Mouse (Mus musculus): Measurements from ENCODE around the gene Zfp954.

DNA sequence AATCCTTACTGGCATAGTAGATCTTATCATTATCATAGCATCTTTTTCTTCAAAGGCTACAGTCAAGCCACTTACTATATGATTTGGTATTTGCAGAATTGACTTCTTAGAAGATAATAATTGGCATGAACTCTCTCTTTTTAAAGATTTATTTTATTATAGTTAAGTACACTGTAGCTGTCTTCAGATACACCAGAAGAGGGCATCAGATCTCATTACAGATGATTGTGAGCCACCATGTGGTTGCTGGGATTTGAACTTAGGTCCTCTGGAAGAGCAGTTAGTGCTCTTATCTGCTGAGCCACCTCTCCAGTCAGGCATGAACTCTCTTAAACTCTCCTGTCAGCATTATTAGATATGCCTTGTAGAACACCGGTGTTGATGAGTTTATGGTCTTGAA, 22.9 kb upstream of the Zfp954 start:
- no peak for TF ChIP-seq POLR2A (IDR thresholded peaks at IDR 0.05; ENCODE audit: low read depth, low read length)
- no peak for TF ChIP-seq CTCF (conservative IDR thresholded peaks at IDR 0.05; ENCODE audit: insufficient read depth, insufficient read length, low read depth, low read length)

Data from kidney, adult 2 months (tissue).